Mouse (Mus musculus): ENCODE results near the gene Plpp6. TPM values are rescaled to one million over a fixed set of nuclear protein-coding genes. Genes with fewer than 3 reads are reported as not detected.

Plpp6 gene
- polyA plus RNA-seq (2016; fragmentation: Nextera tagmentation; extraction: Ambion mirVana): 9.9 and 10.6 TPM in 2 replicates

- Histone ChIP-seq H3K9ac (peak within 1 kb of the TSS; percentile 78), H3K36me3 (no peaks in the 10 kb centered on the region), H3K9me3 (replicated peaks) (no peaks in the 10 kb centered on the region), H3K27me3 (0 out of 2 replicates have a peak, but pooled peaks cover 4% of the 10 kb centered on the region), H3K4me3 (peak within 1 kb of the TSS; percentile 66), H3K4me2 (replicated peaks) (peak within 1 kb of the TSS; percentile 80), H3K27ac (peak within 1 kb of the TSS; percentile 24; the same call in 1 of the 2 replicates), H3K4me1 (peaks cover 19% of the 10 kb centered on the region)
- peak; percentile 92 for ATAC-seq (ENCODE audit: low FRiP score)
- under 1% methylated on average over 58 of the region's 73 CpGs for WGBS
Observed at GRCm38 (mm10) chr19:28963842-28964551, at the start of gene Plpp6. Plpp6 (plus strand) TSS chr19:28963953.

GRCm38 (mm10) chr19:28914598-28914997, 49.2 kb upstream of the Plpp6 start:
- H3K9me3 ChIP-seq (replicated peaks): no peaks in the 10 kb centered on the region
- WGBS: 86% methylated on average over 6 of the region's 6 CpGs
- no peak overlapping the region for H3K4me3 ChIP-seq
- H3K27me3 ChIP-seq: no peaks in the 10 kb centered on the region
- H3K4me2 ChIP-seq (replicated peaks): no peak overlapping the region
- no peaks in the 10 kb centered on the region for H3K36me3 ChIP-seq
- H3K9ac ChIP-seq: no peak overlapping the region
- H3K4me1 ChIP-seq: peaks cover under 1% of the 10 kb centered on the region; the same call in 1 of the 2 replicates
- no peak overlapping the region for H3K27ac ChIP-seq
- no peak for ATAC-seq (ENCODE audit: low FRiP score)

GRCm38 (mm10) chr19:28915602-28916250, 48.0 kb upstream of the Plpp6 start:
- no peaks in the 10 kb centered on the region for H3K9me3 ChIP-seq (replicated peaks)
- no peak overlapping the region for H3K9ac ChIP-seq
- H3K4me3 ChIP-seq: no peak overlapping the region
- no peak for ATAC-seq (ENCODE audit: low FRiP score)
- H3K4me2 ChIP-seq (replicated peaks): no peak overlapping the region
- H3K27ac ChIP-seq: no peak overlapping the region
- H3K4me1 ChIP-seq: no peaks in the 10 kb centered on the region; the same call in 1 of the 2 replicates
- H3K36me3 ChIP-seq: no peaks in the 10 kb centered on the region
- no peaks in the 10 kb centered on the region for H3K27me3 ChIP-seq
- 55% methylated on average over 2 of the region's 2 CpGs for WGBS

- Histone ChIP-seq H3K9me3 (replicated peaks) (no peaks in the 10 kb centered on the region), H3K4me3 (no peak overlapping the region), H3K4me2 (replicated peaks) (no peak overlapping the region), H3K9ac (no peak overlapping the region), H3K27me3 (no peaks in the 10 kb centered on the region), H3K4me1 (no peaks in the 10 kb centered on the region; the same call in 1 of the 2 replicates), H3K27ac (no peak overlapping the region), H3K36me3 (no peaks in the 10 kb centered on the region)
- no peak for ATAC-seq (ENCODE audit: low FRiP score)
- 60% methylated on average over 4 of the region's 4 CpGs for WGBS
Observed at GRCm38 (mm10) chr19:28916492-28916891, 47.3 kb upstream of the Plpp6 start.

GRCm38 (mm10) chr19:28917839-28918238, 45.9 kb upstream of the Plpp6 start:
- no peaks in the 10 kb centered on the region for H3K36me3 ChIP-seq
- H3K4me1 ChIP-seq: no peaks in the 10 kb centered on the region; the same call in 1 of the 2 replicates
- H3K9ac ChIP-seq: no peak overlapping the region
- H3K27me3 ChIP-seq: no peaks in the 10 kb centered on the region
- 88% methylated on average over 5 of the region's 5 CpGs for WGBS
- H3K9me3 ChIP-seq (replicated peaks): no peaks in the 10 kb centered on the region
- no peak overlapping the region for H3K4me3 ChIP-seq
- ATAC-seq (ENCODE audit: low FRiP score): no peak
- no peak overlapping the region for H3K27ac ChIP-seq
- H3K4me2 ChIP-seq (replicated peaks): no peak overlapping the region

GRCm38 (mm10) chr19:28926366-28926765, 37.4 kb upstream of the Plpp6 start:
- Histone ChIP-seq H3K4me1 (no peaks in the 10 kb centered on the region), H3K4me3 (no peak overlapping the region), H3K27me3 (no peaks in the 10 kb centered on the region), H3K9ac (no peak overlapping the region), H3K4me2 (replicated peaks) (no peak overlapping the region), H3K27ac (no peak overlapping the region), H3K9me3 (replicated peaks) (no peaks in the 10 kb centered on the region), H3K36me3 (no peaks in the 10 kb centered on the region)
- ATAC-seq (ENCODE audit: low FRiP score): no peak
- WGBS: 85% methylated on average over 5 of the region's 5 CpGs

GRCm38 (mm10) chr19:28927396-28927795, 36.4 kb upstream of the Plpp6 start:
- Histone ChIP-seq H3K27me3 (no peaks in the 10 kb centered on the region), H3K4me1 (no peaks in the 10 kb centered on the region), H3K4me3 (no peak overlapping the region), H3K9me3 (replicated peaks) (0 out of 2 replicates have a peak, but pooled peaks cover 3% of the 10 kb centered on the region), H3K27ac (no peak overlapping the region), H3K36me3 (no peaks in the 10 kb centered on the region), H3K4me2 (replicated peaks) (no peak overlapping the region), H3K9ac (no peak overlapping the region)
- WGBS: 87% methylated on average over 4 of the region's 4 CpGs
- no peak for ATAC-seq (ENCODE audit: low FRiP score)

GRCm38 (mm10) chr19:28929034-28929433, 34.7 kb upstream of the Plpp6 start:
- H3K9me3 ChIP-seq (replicated peaks): 0 out of 2 replicates have a peak, but pooled peaks cover 3% of the 10 kb centered on the region
- H3K36me3 ChIP-seq: no peaks in the 10 kb centered on the region
- H3K27ac ChIP-seq: no peak overlapping the region
- no peaks in the 10 kb centered on the region for H3K27me3 ChIP-seq
- no peak for ATAC-seq (ENCODE audit: low FRiP score)
- H3K9ac ChIP-seq: no peak overlapping the region
- H3K4me2 ChIP-seq (replicated peaks): no peak overlapping the region
- no peaks in the 10 kb centered on the region for H3K4me1 ChIP-seq
- no peak overlapping the region for H3K4me3 ChIP-seq

GRCm38 (mm10) chr19:28934897-28935296, 28.9 kb upstream of the Plpp6 start:
- H3K4me2 ChIP-seq (replicated peaks): no peak overlapping the region
- H3K27ac ChIP-seq: no peak overlapping the region
- no peak overlapping the region for H3K4me3 ChIP-seq
- H3K27me3 ChIP-seq: no peaks in the 10 kb centered on the region
- WGBS: 93% methylated on average over 3 of the region's 3 CpGs
- no peaks in the 10 kb centered on the region for H3K36me3 ChIP-seq
- no peak for ATAC-seq (ENCODE audit: low FRiP score)
- no peak overlapping the region for H3K9ac ChIP-seq
- H3K4me1 ChIP-seq: no peaks in the 10 kb centered on the region
- H3K9me3 ChIP-seq (replicated peaks): 0 out of 2 replicates have a peak, but pooled peaks cover 3% of the 10 kb centered on the region

GRCm38 (mm10) chr19:28940135-28940874, 23.4 kb upstream of the Plpp6 start:
- WGBS: 83% methylated on average over 9 of the region's 9 CpGs
- no peaks in the 10 kb centered on the region for H3K27me3 ChIP-seq
- H3K4me1 ChIP-seq: no peaks in the 10 kb centered on the region
- no peaks in the 10 kb centered on the region for H3K36me3 ChIP-seq
- H3K27ac ChIP-seq: no peak overlapping the region
- ATAC-seq (ENCODE audit: low FRiP score): no peak
- H3K9ac ChIP-seq: no peak overlapping the region
- no peak overlapping the region for H3K4me3 ChIP-seq
- H3K9me3 ChIP-seq (replicated peaks): no peaks in the 10 kb centered on the region
- H3K4me2 ChIP-seq (replicated peaks): no peak overlapping the region

GRCm38 (mm10) chr19:28941271-28941670, 22.5 kb upstream of the Plpp6 start:
- Histone ChIP-seq H3K4me1 (no peaks in the 10 kb centered on the region), H3K27ac (no peak overlapping the region), H3K27me3 (no peaks in the 10 kb centered on the region), H3K4me3 (no peak overlapping the region), H3K36me3 (no peaks in the 10 kb centered on the region), H3K9ac (no peak overlapping the region), H3K9me3 (replicated peaks) (no peaks in the 10 kb centered on the region), H3K4me2 (replicated peaks) (no peak overlapping the region)
- WGBS: 70% methylated on average over 4 of the region's 4 CpGs
- ATAC-seq (ENCODE audit: low FRiP score): no peak

GRCm38 (mm10) chr19:28946782-28947181, 17.0 kb upstream of the Plpp6 start:
- no peak overlapping the region for H3K9ac ChIP-seq
- H3K4me1 ChIP-seq: no peaks in the 10 kb centered on the region
- WGBS: 66% methylated on average over 4 of the region's 4 CpGs
- H3K27ac ChIP-seq: no peak overlapping the region
- no peak overlapping the region for H3K4me2 ChIP-seq (replicated peaks)
- ATAC-seq (ENCODE audit: low FRiP score): no peak
- H3K36me3 ChIP-seq: no peaks in the 10 kb centered on the region
- no peak overlapping the region for H3K4me3 ChIP-seq
- H3K9me3 ChIP-seq (replicated peaks): no peaks in the 10 kb centered on the region
- H3K27me3 ChIP-seq: no peaks in the 10 kb centered on the region
